Mouse (Mus musculus) intestine, embryonic 14.5 days (tissue): ENCODE data around the gene Eea1. TPM values are rescaled to one million over a fixed set of nuclear protein-coding genes. Genes with fewer than 3 reads are reported as not detected.

Experiments used
- ATAC-seq: fragments of 200-750 bp; cut with Nextera tagmentation; replicated peaks from 2 replicates; pipeline ENCODE4 v1.8.0; 2017; ENCODE audit warnings: low read depth, moderate number of reproducible peaks, moderate TSS enrichment, moderate library complexity; ENCODE audit not compliant: low FRiP score, low TSS enrichment
- DNase-seq: peaks from one replicate; pipeline ENCODE4 v3.0.0-alpha.2; 2018; ENCODE audit warnings: low spot score
- H3K27ac ChIP-seq: fragments of 300-500 bp; sonication (generic); 2 replicates; pipeline ENCODE4 v1.5.1; 2014; ENCODE audit warnings: low read depth, mild to moderate bottlenecking, control low read depth
- H3K27me3 ChIP-seq: fragments of 300-500 bp; sonication (generic); replicated peaks from 2 replicates; pipeline ENCODE4 v1.6.1; 2014; ENCODE audit warnings: low read length, control low read depth; ENCODE audit not compliant: control insufficient read depth, insufficient read depth
- H3K36me3 ChIP-seq: fragments of 300-500 bp; sonication (generic); 2 replicates; pipeline ENCODE4 v1.6.1; 2014; ENCODE audit warnings: low read length, control low read depth; ENCODE audit not compliant: control insufficient read depth, insufficient read depth
- H3K4me1 ChIP-seq: fragments of 300-500 bp; sonication (generic); replicated peaks from 2 replicates; pipeline ENCODE4 v1.6.1; 2014; ENCODE audit warnings: low read length, control low read depth, mixed read lengths; ENCODE audit not compliant: control insufficient read depth, insufficient read depth
- H3K4me2 ChIP-seq: fragments of 300-500 bp; sonication (generic); 2 replicates; pipeline ENCODE4 v1.6.1; 2014; ENCODE audit warnings: low read length
- H3K4me3 ChIP-seq: fragments of 300-500 bp; sonication (generic); 2 replicates; pipeline ENCODE4 v1.5.1; 2014; ENCODE audit warnings: low read depth, low read length, control low read depth, mixed read lengths
- H3K9ac ChIP-seq: fragments of 300-500 bp; sonication (generic); 2 replicates; pipeline ENCODE4 v1.6.1; 2014; ENCODE audit warnings: mild to moderate bottlenecking, low read length
- H3K9me3 ChIP-seq: fragments of 300-500 bp; sonication (generic); 2 replicates; pipeline ENCODE4 v1.6.1; 2016; ENCODE audit warnings: low read length, control low read depth; ENCODE audit not compliant: control insufficient read depth
- WGBS: fragments of 180-500 bp; shearing (Covaris S2); extraction: QIAGEN DNeasy Blood & Tissue Kit; methylation state at CpG from one replicate; pipeline ENCODE4 v1.1.7; 2014; 5-methylcytosine and 5-hydroxymethylcytosine counted together
- polyA plus RNA-seq: library from polyadenylated mRNA; unstranded; fragments of >200 nt; fragmentation: Nextera tagmentation; extraction: Ambion mirVana; gene quantifications from 2 replicates; pipeline ENCODE4 v1.2.1, GENCODE M21; 2014

Gene Eea1
- polyA plus RNA-seq, 1 experiment from 2014 or later = 22.2 TPM

DNA sequence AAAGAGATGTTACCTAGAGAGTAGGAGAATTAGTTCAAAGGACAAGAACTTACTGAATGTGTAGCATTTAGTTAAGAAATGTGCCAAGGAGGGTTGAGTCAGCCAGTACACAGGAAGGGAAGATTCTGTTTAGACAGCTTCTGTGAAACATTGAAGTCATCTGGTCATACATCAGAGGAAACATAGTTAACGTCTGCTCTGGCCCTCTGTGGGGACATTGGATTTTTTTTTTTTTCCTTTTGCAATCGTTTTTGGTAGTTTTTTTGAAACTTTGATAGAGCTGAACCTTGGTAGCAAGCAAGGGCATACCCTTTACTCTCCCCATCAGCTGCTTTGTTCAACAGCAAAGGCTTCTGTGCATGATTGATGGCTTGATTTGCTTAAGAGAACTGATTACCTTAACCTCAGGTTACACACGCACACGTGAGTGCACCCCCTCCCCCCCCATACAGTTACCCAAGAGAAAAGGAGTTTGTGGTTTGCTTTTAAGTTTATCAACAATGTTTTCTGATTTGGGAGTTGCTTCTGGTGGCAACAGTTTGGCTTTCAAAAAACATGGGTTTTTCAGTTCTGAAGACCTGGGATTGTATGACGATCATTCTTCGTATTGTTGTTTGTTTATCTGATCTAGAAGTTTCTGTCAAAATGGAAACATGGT is 1.4 kb downstream of the Eea1 start:
- Histone ChIP-seq H3K27ac (0 out of 2 replicates have a peak overlapping the region, but pooled peaks have one; percentile 29), H3K27me3 (no peaks in the 10 kb centered on the region), H3K4me3 (peak overlapping the region; percentile 66), H3K4me2 (peak overlapping the region; percentile 71), H3K9me3 (no peaks in the 10 kb centered on the region), H3K9ac (no peak overlapping the region), H3K4me1 (peaks cover 10% of the 10 kb centered on the region; the same call in 1 of the 2 replicates), H3K36me3 (no peaks in the 10 kb centered on the region)
- 37% methylated on average over 6 of the region's 6 CpGs for WGBS
- DNase-seq = no peak
- no peak for ATAC-seq

DNA sequence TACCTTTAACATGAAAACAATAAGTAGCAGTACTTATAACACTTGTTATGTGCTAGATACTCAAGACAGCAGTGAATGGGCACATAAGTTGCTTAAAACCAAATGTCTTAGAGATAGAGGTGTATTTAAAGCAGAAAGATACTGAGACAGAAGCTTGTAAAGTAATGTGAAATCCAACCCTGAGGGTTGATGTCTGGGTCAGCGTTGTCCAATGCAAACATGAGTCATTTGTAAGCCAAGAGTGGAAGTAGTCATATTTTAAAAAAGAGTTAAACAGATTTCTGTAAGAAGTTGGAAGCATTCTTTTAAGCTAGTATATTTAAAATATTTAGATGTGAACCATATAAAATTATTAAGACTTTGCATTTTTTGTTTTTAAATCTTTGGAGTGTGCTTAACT is 4.6 kb downstream of the Eea1 start:
- WGBS = 79% methylated on average over 1 of the region's 1 CpGs
- ATAC-seq (no peak), DNase-seq (no peak)
- no peaks in the 10 kb centered on the region for H3K27me3 ChIP-seq
- H3K9ac ChIP-seq = no peak overlapping the region
- H3K4me2 ChIP-seq = no peak overlapping the region
- H3K27ac ChIP-seq = no peak overlapping the region
- H3K9me3 ChIP-seq = no peaks in the 10 kb centered on the region
- no peak overlapping the region for H3K4me3 ChIP-seq
- 0 out of 2 replicates have a peak, but pooled peaks cover 6% of the 10 kb centered on the region for H3K4me1 ChIP-seq
- no peaks in the 10 kb centered on the region for H3K36me3 ChIP-seq

DNA sequence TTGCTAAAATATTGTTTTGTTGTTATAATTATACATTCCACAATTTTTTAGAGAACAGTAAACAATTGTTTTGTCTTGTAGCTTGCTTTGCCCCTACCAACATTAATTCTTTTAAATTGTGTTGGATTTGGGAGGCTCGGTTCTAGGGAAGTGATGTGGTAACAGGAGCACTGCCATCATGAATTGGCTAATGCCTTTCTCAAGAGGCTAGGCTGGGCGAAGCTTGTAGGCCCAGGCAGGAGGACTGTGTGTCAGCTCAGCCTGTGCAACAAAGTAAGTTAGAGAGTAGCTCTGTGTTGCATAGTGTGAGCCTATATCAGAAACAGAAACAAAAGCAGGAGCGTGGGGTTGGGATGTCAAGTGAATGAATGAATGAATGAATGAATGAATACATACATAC is 9.0 kb downstream of the Eea1 start:
- Histone ChIP-seq H3K27ac (no peak overlapping the region), H3K4me1 (no peaks in the 10 kb centered on the region), H3K9me3 (no peaks in the 10 kb centered on the region), H3K36me3 (no peaks in the 10 kb centered on the region), H3K27me3 (no peaks in the 10 kb centered on the region), H3K4me3 (no peak overlapping the region), H3K4me2 (no peak overlapping the region), H3K9ac (no peak overlapping the region)
- DNase-seq (no peak), ATAC-seq (no peak)
- WGBS = 90% methylated on average over 3 of the region's 3 CpGs

DNA sequence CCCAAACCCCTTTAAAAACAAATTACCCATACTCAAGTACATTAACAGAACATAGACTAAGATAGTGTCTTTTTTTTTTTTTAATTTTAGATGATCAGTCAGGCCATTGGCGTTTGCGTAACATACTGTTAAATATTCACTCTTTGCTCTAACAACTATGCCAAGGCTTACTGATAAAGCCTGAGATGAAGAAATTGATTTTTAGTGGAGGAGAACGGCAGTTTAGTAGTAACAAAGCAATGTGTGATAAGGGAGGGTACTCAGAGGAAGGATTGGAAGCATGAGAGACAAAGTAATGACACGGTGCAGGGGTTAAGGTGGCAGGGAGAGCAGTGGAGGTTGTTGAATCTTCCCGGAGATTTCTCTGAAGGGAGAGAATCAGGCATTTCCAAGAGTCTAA is 9.7 kb downstream of the Eea1 start:
- 85% methylated on average over 5 of the region's 5 CpGs for WGBS

DNA sequence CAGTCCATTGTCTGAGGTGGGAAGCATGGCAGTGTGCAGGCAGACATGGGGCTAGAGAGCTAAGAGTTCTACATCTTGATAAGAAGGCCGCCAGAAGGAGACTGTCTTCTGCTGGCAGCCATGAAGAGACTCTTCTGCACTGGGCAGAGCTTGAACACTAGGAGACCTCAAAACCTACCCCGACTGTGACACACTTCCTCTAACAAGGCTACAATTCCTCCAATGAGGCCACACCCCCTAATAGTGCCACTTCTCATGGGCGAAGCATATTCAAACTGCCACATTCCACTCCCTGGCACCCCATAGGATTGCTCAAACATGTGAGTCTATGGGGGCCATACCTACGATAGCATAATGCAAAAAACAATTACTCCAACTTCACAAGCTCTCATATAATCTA is 10.3 kb downstream of the Eea1 start:
- Histone ChIP-seq H3K9me3 (no peaks in the 10 kb centered on the region), H3K27ac (no peak overlapping the region), H3K9ac (no peak overlapping the region), H3K36me3 (no peaks in the 10 kb centered on the region), H3K27me3 (no peaks in the 10 kb centered on the region), H3K4me3 (no peak overlapping the region), H3K4me2 (no peak overlapping the region), H3K4me1 (no peaks in the 10 kb centered on the region)
- no peak for ATAC-seq
- DNase-seq = no peak
- WGBS = 84% methylated on average over 4 of the region's 4 CpGs

More for the DNA sequence above, 9.7 kb downstream of the Eea1 start:
- DNase-seq (no peak), ATAC-seq (no peak)
- no peak overlapping the region for H3K4me3 ChIP-seq
- no peaks in the 10 kb centered on the region for H3K27me3 ChIP-seq
- no peaks in the 10 kb centered on the region for H3K9me3 ChIP-seq
- H3K27ac ChIP-seq = no peak overlapping the region
- H3K4me1 ChIP-seq = no peaks in the 10 kb centered on the region
- H3K36me3 ChIP-seq = no peaks in the 10 kb centered on the region
- H3K4me2 ChIP-seq = no peak overlapping the region
- H3K9ac ChIP-seq = no peak overlapping the region

DNA sequence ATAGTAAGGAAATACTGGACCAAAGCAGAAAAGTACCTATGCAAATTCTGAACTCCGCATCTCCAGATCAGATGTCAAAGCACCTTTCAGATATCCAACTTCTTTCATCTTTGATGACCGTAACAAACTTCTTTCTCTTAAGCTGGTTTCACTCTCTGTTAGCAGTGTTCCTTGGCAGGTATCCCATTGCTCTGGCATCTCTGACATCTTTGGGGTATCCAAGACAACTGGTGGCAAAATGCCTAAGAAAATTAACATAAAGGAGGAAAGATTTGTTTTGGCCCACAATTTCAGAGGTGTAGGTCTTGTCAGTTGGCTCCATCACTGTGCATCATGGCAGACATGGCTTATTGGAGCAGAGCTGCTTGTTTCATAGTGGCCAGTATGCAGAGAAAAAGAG is 10.9 kb downstream of the Eea1 start:
- no peaks in the 10 kb centered on the region for H3K4me1 ChIP-seq
- H3K27ac ChIP-seq = no peak overlapping the region
- no peaks in the 10 kb centered on the region for H3K9me3 ChIP-seq
- H3K9ac ChIP-seq = no peak overlapping the region
- H3K4me3 ChIP-seq = no peak overlapping the region
- no peak overlapping the region for H3K4me2 ChIP-seq
- H3K36me3 ChIP-seq = no peaks in the 10 kb centered on the region
- WGBS = 95% methylated on average over 2 of the region's 2 CpGs
- no peak for DNase-seq
- ATAC-seq = no peak
- no peaks in the 10 kb centered on the region for H3K27me3 ChIP-seq

DNA sequence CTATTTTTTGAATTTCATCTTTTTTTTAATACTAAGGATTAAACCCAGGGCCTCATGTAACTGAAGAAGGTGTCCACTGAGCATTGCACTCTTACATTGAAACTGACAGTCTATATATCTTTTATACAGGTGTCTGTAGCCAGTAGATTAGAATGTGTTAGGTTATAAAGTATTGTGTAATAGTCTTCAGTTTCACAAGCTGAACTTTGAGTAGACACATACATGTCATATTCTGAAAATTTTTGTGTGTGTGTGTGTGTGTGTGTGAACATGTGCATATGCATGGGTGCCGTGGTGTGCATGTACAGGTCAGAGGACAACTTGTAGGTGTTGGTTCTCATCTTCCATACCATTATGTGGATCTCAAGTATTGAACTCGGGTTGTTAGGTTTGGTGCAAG is 16.2 kb downstream of the Eea1 start:
- WGBS = 92% methylated on average over 2 of the region's 2 CpGs
- Histone ChIP-seq H3K9ac (no peak overlapping the region), H3K9me3 (no peaks in the 10 kb centered on the region), H3K27ac (no peak overlapping the region), H3K4me2 (no peak overlapping the region), H3K27me3 (no peaks in the 10 kb centered on the region), H3K4me1 (no peaks in the 10 kb centered on the region), H3K36me3 (no peaks in the 10 kb centered on the region), H3K4me3 (no peak overlapping the region)
- DNase-seq (no peak), ATAC-seq (no peak)

DNA sequence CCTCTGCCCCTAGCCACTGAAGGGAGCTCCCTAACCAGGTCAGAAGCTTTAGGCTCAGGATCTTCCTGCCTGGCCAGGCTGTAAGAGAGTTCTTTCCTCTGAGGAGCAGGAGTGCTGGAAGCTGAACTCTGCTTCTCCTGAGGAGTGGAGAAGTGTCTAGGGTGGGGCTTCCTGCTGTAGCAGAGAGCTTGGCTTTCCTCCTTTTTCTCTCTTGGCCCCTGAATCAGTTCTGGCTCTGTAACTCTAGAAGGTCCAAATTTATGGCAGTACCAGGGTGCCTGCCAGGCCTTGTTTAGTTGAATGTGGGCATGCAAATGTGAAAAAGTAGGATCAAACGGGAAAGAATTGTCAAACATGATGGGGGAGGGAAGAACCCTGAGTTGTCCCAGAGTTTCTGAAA is 17.1 kb downstream of the Eea1 start:
- H3K4me3 ChIP-seq = no peak overlapping the region
- no peaks in the 10 kb centered on the region for H3K4me1 ChIP-seq
- no peak for ATAC-seq
- no peaks in the 10 kb centered on the region for H3K36me3 ChIP-seq
- no peaks in the 10 kb centered on the region for H3K9me3 ChIP-seq
- no peak overlapping the region for H3K27ac ChIP-seq
- no peak overlapping the region for H3K4me2 ChIP-seq
- no peak for DNase-seq
- WGBS = 50% methylated on average over 1 of the region's 1 CpGs
- H3K9ac ChIP-seq = no peak overlapping the region
- H3K27me3 ChIP-seq = no peaks in the 10 kb centered on the region

DNA sequence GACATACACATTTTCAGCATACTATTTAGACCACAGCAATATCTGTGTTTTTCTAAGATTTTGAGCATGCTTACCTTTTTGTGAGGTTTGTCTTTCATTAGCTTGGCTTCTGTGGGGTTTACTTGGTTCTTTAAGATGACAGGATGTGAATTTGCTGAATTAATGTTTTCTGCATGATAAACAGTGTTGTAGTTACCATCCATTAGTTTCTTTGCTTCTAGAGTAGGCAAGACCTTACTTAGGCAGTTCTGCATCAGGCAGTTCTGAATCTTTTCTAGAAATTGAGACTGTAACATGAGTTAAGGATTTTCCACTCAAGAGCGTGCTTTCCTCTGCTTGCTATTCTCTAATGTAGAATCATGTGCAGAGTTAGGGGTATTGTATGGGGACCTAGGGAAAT is 24.2 kb downstream of the Eea1 start:
- Histone ChIP-seq H3K36me3 (no peaks in the 10 kb centered on the region), H3K4me3 (no peak overlapping the region), H3K4me1 (no peaks in the 10 kb centered on the region), H3K27me3 (no peaks in the 10 kb centered on the region), H3K27ac (no peak overlapping the region), H3K9ac (no peak overlapping the region), H3K4me2 (no peak overlapping the region), H3K9me3 (no peaks in the 10 kb centered on the region)
- WGBS = 97% methylated on average over 1 of the region's 1 CpGs
- no peak for DNase-seq
- ATAC-seq = no peak
